Mouse (Mus musculus): ENCODE measurements at regions not wholly inside any gene's neighbourhood (a gene's known extent, or its start where the extent isn't known, plus 50 kb on each side); places are given as distances from the start of the nearest gene placed in this dataset.

GRCm38 (mm10) chr3:60311178-60311577, 161.5 kb upstream of the Mbnl1 start:
- no peak for DNase-seq (ENCODE audit: low spot score)

- DNase-seq (ENCODE audit: low spot score): peak; percentile 59
These were observed 152.3 kb upstream of the Mbnl1 start for GRCm38 (mm10) chr3:60320213-60320936.

DNA sequence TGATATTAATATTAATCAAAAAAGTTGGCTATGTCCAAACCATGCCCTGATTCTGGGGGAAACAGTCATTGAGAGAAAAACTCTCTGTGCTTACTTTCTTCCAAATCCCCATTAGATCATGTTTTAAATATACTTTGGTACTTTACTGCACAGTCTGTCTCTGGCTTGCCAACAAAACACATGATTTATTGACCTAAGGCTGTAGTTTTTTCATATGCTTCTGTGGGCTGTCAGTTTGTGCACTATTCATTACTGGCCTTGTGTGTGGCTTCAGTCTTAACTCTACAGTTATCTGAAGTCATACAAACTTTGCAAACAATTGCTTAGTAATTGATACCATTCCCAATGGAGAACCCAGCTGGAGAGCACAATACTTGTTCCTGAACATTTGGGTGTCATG, 149.1 kb upstream of the Mbnl1 start:
- DNase-seq (ENCODE audit: low spot score): no peak

GRCm38 (mm10) chr3:60324416-60324815, 148.2 kb upstream of the Mbnl1 start:
- no peak for DNase-seq (ENCODE audit: low spot score)

DNA sequence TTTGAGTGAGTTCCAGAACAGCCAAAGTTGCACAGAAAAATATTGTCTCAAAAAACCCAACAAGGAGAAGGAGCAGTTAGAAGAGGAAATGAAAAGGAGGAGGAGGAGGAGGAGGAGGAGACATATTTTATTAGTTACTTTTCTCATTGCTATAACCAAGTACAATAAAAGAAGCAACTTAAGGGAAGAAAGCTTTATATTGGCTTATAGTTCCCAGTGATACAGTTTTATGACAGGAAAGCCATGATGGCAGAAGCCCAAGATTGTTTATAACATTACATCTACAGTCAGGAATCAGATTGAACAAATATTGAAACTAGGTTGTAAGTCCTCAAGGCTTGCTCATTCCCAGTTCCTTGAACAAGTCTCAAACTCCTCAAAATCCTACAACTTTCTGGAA, 147.7 kb upstream of the Mbnl1 start:
- DNase-seq (ENCODE audit: low spot score): no peak

DNA sequence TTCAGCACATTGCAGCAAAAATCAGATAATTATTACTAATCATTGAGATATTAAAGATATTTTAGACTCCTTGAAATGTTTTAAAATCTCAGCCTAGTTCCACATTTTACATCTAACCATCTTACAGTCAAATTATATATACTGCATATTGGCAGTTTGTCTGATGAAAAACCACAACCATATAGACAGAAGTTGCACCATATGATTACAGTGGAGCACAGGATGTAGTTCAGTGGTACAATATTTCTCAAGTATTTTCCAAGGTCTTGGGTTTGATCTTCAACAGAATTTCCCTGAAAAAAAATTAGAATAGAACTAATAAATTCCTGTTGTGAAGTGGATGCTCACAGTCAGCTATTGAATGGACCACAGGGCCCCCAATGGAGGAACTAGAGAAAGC, 140.2 kb upstream of the Mbnl1 start:
- no peak for DNase-seq (ENCODE audit: low spot score)

GRCm38 (mm10) chr3:60333669-60334068, 139.0 kb upstream of the Mbnl1 start:
- DNase-seq (ENCODE audit: low spot score): no peak

DNA sequence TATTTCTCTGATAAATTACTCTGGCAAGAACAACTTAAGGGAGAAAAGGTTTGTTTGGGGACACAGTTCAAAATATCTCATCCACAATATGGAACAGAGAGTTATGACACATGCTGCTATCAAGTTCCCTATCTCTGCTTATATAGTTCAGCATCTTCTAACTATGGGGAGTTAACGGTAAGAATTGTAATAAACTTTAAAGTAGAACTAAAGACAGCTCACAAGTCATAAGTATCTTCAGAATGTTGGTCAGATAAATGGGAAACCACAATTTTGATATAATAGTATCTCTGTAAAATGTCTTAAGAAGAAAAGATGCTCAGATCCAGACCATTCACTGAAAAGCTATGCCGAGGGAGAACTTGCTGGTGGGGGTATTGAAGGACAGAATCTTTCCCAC, 138.5 kb upstream of the Mbnl1 start:
- no peak for DNase-seq (ENCODE audit: low spot score)

- DNase-seq (ENCODE audit: low spot score): no peak
These were observed 126.2 kb upstream of the Mbnl1 start for GRCm38 (mm10) chr3:60346390-60346789.

GRCm38 (mm10) chr3:60347049-60347448, 125.6 kb upstream of the Mbnl1 start:
- DNase-seq (ENCODE audit: low spot score): no peak

DNA sequence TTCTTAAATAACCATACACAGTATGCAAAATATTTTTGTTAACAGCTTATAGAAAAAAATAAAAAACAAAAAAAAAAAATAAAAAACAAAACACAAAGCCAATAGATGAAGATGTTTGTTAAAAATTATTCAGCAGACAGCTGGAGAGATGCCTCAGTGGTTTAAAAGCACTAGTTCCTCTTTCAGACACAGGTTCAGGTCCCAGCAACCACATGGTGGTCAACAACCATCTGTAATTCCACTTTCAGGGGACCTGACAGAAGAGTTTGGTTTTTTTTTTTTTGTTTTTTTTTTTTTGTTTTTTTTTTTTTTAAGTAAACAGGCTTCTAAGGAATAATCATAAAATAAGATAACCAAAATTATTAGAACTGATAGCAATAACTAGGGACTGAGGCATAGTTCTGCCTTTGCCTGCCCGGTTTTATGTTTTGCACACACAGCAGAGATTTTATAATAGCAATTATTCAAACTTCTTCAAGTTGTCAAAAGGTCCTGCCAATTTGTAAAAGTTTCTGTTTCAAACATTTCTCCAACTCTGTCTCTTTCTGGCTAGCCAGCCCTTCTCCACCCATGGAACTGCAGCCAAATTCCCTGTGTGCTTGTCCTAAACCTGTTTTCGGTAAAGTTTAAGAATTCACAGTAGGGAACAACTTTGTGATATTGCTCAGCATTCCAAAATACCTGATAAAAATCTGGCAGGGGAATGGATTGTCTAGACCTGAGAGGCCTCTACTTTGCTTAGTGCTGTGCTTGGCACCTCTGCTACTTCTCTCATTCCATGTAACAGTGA, 101.3 kb upstream of the Mbnl1 start:
- no peak for DNase-seq (ENCODE audit: low spot score)

DNA sequence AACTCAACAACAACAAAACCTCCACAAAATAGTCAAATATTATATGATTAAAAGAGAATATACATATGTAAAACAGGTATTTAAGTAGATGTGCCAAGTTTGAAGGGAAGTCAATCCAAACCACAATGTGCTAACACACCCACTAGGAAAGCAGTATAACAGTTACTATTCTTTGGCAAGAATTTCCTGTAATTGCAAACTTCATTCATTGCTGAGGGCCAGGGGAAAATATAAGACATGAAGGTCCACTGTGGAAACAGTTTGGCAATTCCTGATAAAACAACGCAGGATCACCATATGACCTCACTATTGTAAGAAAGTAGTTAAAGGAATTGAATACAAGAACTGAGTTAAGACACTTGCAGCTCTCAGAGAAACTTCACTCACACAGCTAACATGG, 99.0 kb upstream of the Mbnl1 start:
- DNase-seq (ENCODE audit: low spot score): no peak

- no peak for DNase-seq (ENCODE audit: low spot score)
These were observed 84.0 kb upstream of the Mbnl1 start for GRCm38 (mm10) chr3:60388593-60388992.

DNA sequence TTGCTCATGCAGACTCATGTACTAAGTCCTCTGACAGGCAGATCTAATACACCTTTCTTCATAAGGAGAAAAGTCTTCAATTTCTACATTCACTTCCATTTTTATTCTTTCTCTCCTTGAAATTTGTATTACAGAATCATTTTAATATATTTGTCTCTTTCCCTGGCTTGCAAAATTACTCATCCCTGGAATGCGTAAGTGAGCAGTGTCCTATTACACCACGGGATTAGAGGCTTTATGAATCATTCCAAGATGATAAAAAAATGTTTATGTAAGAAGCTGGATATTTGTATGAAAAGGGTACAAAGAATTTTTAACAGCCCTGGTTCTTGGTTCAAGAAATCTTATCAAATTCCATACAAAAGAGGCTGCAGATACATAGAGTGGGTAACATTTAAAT, 83.6 kb upstream of the Mbnl1 start:
- DNase-seq (ENCODE audit: low spot score): no peak

DNA sequence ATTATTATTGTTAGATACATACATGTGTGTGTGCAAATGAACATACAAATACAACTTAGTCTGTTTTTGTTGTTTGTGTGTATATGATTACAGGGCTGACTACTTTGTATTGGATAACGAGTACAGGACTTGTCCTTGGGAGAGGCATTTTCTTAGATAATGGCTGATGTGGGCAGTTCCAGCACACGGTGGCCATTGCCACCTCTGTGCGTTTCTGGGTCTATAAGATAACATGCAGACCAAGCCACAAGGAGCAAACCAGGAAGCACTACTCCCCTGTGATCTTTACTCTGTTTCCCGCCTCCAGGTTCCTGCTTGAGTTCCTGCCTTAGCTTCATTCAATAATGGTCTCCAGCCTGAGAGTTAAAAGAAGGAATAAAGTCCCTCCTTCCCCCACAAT, 77.3 kb upstream of the Mbnl1 start:
- DNase-seq (ENCODE audit: low spot score): no peak

DNA sequence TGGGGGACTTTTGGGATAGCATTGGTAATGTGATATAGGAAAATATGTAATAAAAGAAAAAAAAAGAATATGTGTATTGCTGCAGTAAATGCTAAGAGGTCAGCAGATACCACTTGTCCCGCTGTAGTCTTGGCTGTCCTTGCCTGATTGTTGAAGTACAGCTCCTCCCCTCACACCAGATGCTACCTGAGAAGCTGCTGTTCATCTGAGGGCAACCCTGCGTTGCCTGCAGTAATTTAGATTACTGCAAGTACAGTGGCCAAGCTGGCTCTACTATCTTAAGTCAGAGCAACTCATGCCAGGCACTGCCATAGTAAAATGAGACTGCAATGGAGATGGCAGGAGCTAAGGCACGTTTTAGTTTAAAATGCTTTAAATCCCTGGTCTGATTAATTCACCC, 75.7 kb upstream of the Mbnl1 start:
- no peak for DNase-seq (ENCODE audit: low spot score)

GRCm38 (mm10) chr3:60398796-60399195, 73.8 kb upstream of the Mbnl1 start:
- no peak for DNase-seq (ENCODE audit: low spot score)

- DNase-seq (ENCODE audit: low spot score): no peak
These were observed 70.3 kb upstream of the Mbnl1 start for GRCm38 (mm10) chr3:60402251-60402830.

DNA sequence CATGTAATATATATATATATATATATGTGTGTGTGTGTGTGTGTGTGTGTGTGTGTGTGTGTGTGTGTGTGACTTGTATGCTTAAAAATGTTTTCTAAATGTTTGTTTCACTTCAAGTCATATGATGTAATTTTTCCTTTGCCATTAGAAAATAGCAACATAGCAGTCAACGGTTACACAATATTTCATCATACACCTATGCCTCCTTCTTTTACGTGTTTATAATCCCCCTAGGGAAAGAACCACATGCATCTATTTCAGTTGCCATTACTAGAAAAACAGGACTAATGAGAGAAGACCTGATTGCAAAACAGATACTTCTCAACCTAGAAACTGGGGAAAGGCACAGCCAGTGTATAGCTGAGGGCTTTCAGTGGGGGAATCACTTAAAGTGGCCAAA, 65.2 kb upstream of the Mbnl1 start:
- DNase-seq (ENCODE audit: low spot score): no peak

DNA sequence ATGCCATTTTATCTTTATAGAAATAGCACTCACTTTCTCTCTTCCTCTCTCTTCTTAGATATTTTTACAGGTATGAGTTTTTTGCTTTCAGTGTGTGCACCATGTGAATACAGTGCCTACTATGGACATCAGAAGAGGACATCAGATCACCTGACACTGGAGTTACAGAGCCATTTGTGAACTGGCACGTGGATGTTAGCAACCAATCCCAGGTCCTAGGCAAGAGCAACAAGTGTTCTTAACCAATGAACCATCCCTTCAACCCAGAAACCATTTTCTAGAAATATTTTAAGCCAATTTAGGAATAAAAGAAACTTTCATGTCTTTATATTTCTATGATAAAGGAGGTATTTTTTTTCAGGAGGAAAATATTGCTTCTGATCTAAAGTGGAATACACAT, 64.7 kb upstream of the Mbnl1 start:
- peak; percentile 13 for DNase-seq (ENCODE audit: low spot score)

DNA sequence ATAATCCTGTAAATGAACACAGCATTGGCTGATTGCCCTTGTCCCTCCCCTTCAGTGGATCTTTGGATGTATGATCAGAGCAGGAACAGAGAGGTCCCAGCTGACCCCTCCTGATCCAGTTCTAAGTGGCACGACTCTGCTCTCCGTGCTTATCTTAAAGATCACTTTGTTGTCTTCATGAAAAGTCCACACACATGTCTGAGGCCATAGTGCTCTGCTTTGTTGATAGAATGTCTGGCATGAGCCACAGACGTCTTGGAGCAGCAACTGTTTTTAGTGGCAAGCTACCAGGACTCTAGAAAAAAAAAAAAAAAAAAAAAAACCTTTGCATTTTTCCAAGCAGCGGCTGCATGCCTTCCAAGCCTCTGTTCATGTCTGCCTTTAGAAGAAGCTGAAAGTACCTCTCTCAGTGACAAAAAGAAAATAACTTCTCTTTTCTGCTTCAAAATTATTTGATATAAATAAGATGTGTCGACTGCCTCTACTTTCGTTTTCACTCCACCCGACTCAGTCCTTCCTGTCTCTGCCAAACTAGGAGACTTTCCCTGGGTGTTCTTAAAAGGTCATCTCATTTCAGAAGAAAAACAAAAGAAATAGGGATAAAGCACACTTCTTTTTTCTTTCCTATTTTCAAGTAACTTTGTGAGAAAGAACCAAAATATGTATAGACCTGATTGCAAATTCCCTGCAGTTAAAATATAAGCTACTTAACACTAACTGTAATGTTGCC, 63.9 kb upstream of the Mbnl1 start:
- peak; percentile 66 for DNase-seq (ENCODE audit: low spot score)

DNA sequence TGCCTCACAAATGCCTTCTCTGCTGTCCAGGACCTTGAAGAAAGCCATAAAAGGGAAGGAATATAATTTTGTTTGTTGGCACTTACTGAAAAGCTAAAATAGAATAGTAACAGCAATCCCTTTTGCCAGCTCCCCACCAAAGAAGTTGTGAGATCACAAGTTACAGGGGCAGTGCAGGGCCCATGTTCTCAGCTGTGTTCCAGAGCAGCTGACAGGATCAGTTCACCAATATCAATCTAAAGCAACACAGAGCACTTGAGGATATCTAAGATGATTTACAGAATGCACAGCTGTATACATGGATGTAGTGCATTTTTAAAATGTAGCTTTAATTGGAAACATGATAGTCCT, 63.4 kb upstream of the Mbnl1 start:
- DNase-seq (ENCODE audit: low spot score): no peak
